Mouse (Mus musculus): ENCODE measurements at regions not wholly inside any gene's neighbourhood (a gene's known extent, or its start where the extent isn't known, plus 50 kb on each side); places are given as distances from the start of the nearest gene placed in this dataset.

- no peak for TF ChIP-seq CTCF (conservative IDR thresholded peaks at IDR 0.05; ENCODE audit: insufficient read depth, insufficient read length, low read depth, low read length)
- TF ChIP-seq POLR2A (IDR thresholded peaks at IDR 0.05; ENCODE audit: low read depth, low read length) = no peak
Observed at GRCm38 (mm10) chr15:72334497-72334896, 1499.9 kb upstream of the Gm6569 start.

All from kidney, adult 2 months (tissue).